Mouse (Mus musculus): Measurements from ENCODE around the gene Gm10061.
"Not testable (repeated sequence)": the region's sequence is repeated elsewhere in the genome, so short reads cannot be mapped to it uniquely, and the experiment has no call there.

Gene Gm10061

GRCm38 (mm10) chr16:89150786-89151185, at the start of gene Gm10061:
Gene Gm10061, plus strand, starts transcription at chr16:89151086.
- in situ Hi-C loops (cut with MboI; ENCODE audit: low pct_unique_long_range_greater_than_20kb in 1 of 2, low sequenced_read_pairs in 2 of 2, unreplicated experiment in 1 of 2), result no loop called here

GRCm38 (mm10) chr16:89140551-89140950, 10.3 kb upstream of the Gm10061 start, which contains the start of gene Gm6358:
Gene Gm6358, plus strand, starts transcription at chr16:89140851.
- in situ Hi-C loops (cut with MboI; ENCODE audit: low pct_unique_long_range_greater_than_20kb in 1 of 2, low sequenced_read_pairs in 2 of 2, unreplicated experiment in 1 of 2), result no loop called here

- in situ Hi-C loops (cut with MboI; ENCODE audit: low pct_unique_long_range_greater_than_20kb in 1 of 2, low sequenced_read_pairs in 2 of 2, unreplicated experiment in 1 of 2), result no loop called here
Measured at GRCm38 (mm10) chr16:89157652-89158051, 6.8 kb downstream of the Gm10061 start, which contains the start of gene Gm9789. Gene Gm9789, plus strand, starts transcription at chr16:89157952.

- in situ Hi-C loops (cut with MboI; ENCODE audit: low pct_unique_long_range_greater_than_20kb in 1 of 2, low sequenced_read_pairs in 2 of 2, unreplicated experiment in 1 of 2), result not testable (repeated sequence)
Measured at GRCm38 (mm10) chr16:89169190-89169589, 18.3 kb downstream of the Gm10061 start, which contains the start of gene Gm7735. Gene Gm7735, plus strand, starts transcription at chr16:89169490.

- in situ Hi-C loops (cut with MboI; ENCODE audit: low pct_unique_long_range_greater_than_20kb in 1 of 2, low sequenced_read_pairs in 2 of 2, unreplicated experiment in 1 of 2), result no loop called here
Measured at GRCm38 (mm10) chr16:89174435-89174834, 23.5 kb downstream of the Gm10061 start, which contains the start of gene 1110057P08Rik. Gene 1110057P08Rik, plus strand, starts transcription at chr16:89174735.

- in situ Hi-C loops (cut with MboI; ENCODE audit: low pct_unique_long_range_greater_than_20kb in 1 of 2, low sequenced_read_pairs in 2 of 2, unreplicated experiment in 1 of 2), result no loop called here
Measured at GRCm38 (mm10) chr16:89188621-89189020, 37.7 kb downstream of the Gm10061 start.

Measured in mouse embryonic stem cell (cell line).